Mouse (Mus musculus): Measurements from ENCODE around the gene Smurf1.

- TF ChIP-seq CTCF (IDR thresholded peaks at IDR 0.05; ENCODE audit: low read depth, low read length), result no peak
- TF ChIP-seq POLR2A (IDR thresholded peaks at IDR 0.05; ENCODE audit: insufficient read depth, low read length), result no peak
Observed at GRCm38 (mm10) chr5:144898448-144899052, 67.1 kb downstream of the Smurf1 start.

Data from ES-Bruce4 (cell line).